Mouse (Mus musculus) fat pad, adult 2 months (tissue): ENCODE results near the gene Vip.

Experiments used
- DNase-seq: peaks from one replicate; pipeline ENCODE4 v3.0.0-alpha.2; 2011; ENCODE audit warnings: low read depth, low spot score; ENCODE audit errors: extremely low read depth

Vip gene

GRCm38 (mm10) chr10:5639112-5639511 is at the start of gene Vip:
Gene Vip (plus strand): TSS chr10:5639218.
- DNase-seq: no peak

- DNase-seq: no peak
These were observed 48.0 kb upstream of the Vip start for GRCm38 (mm10) chr10:5591061-5591460.

- no peak for DNase-seq
These were observed 47.0 kb upstream of the Vip start for GRCm38 (mm10) chr10:5591996-5592395.

- DNase-seq: no peak
These were observed 45.6 kb upstream of the Vip start, which contains the start of gene Myct1 for GRCm38 (mm10) chr10:5593464-5593863. Gene Myct1 (plus strand): TSS chr10:5593775.

DNA sequence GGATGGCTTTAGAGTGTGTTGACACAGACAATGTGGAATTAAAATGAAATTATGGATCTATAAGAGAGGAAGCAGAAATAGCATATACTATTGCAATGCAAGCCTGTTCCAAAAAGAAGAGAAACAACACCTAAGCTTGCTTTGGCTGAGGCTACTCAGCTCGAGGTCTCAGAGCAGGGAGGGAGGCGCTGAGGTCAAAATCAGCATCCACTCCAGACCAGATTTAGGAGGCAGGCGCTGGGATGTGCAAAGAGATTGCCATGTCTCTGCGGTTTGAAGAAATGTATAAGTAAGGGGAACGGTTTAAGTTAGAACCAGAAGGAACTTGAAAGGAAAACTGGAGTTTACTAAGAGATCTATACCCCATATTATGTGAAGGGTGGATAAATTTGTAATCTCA is 44.6 kb upstream of the Vip start:
- no peak for DNase-seq

DNA sequence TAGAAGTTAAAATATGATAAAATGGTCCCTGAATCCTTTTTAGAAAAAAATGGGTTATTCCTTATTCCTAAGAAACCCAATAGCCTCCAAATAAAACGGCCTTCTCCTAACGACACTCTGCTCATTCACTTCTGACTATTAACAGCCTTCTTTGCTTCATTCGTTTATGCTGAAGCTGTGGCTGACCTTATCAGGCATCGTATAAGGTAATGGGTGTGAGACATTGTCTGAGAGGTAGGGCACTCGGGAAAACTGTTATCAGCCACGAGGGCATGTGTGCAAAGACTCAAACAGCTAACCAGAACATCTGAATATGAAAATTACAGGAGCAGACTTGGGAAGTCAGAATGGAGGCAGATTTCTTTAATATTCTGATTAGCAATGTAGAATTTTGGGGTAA is 42.5 kb upstream of the Vip start:
- no peak for DNase-seq

GRCm38 (mm10) chr10:5600123-5600522 is 38.9 kb upstream of the Vip start:
- no peak for DNase-seq

GRCm38 (mm10) chr10:5603512-5603911 is 35.5 kb upstream of the Vip start:
- no peak for DNase-seq

GRCm38 (mm10) chr10:5604371-5604770 is 34.6 kb upstream of the Vip start:
- no peak for DNase-seq

- no peak for DNase-seq
These were observed 30.1 kb upstream of the Vip start for GRCm38 (mm10) chr10:5608874-5609273.

- DNase-seq: no peak
These were observed 23.6 kb upstream of the Vip start for GRCm38 (mm10) chr10:5615186-5616040.

DNA sequence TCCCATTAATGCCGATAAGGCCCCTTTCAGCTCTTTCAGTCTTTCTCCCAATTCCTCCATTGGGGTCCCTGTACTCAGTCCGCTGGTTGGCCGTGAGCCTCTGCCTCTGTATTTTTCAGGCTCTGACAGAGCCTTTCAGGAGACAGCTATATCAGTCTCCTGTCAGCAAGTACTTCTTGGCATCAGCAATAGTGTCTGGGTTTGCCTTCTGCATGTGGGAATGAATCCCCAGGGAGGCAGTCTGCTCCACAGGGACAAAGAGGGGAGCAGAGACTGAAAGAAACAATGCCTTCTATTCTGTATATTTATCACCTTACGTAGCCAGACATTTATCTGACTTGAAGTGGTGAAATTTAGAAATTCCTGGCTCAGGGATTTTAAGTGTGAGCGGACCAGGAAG is 12.8 kb upstream of the Vip start:
- DNase-seq: no peak

GRCm38 (mm10) chr10:5633672-5634200 is 5.3 kb upstream of the Vip start:
- DNase-seq: no peak

GRCm38 (mm10) chr10:5634336-5634735 is 4.7 kb upstream of the Vip start:
- no peak for DNase-seq

GRCm38 (mm10) chr10:5637322-5637721 is 1.7 kb upstream of the Vip start:
- DNase-seq: no peak

- DNase-seq: no peak
These were observed 42.3 kb downstream of the Vip start for GRCm38 (mm10) chr10:5681275-5681674.

GRCm38 (mm10) chr10:5685608-5686007 is 46.6 kb downstream of the Vip start:
- no peak for DNase-seq

GRCm38 (mm10) chr10:5694351-5694750 is 55.3 kb downstream of the Vip start:
- DNase-seq: no peak
